Mouse (Mus musculus) frontal cortex, adult 2 months (tissue): ENCODE measurements at regions not wholly inside any gene's neighbourhood (a gene's known extent, or its start where the extent isn't known, plus 50 kb on each side); places are given as distances from the start of the nearest gene placed in this dataset.

Source experiments
- DNase-seq, 2 experiments: peaks; one replicate each; pipeline ENCODE4 v3.0.0; 2022; ENCODE audit warnings: low spot score in 1 of 2; ENCODE audit errors: extremely low spot score in 1 of 2

GRCm38 (mm10) chr3:120898931-120899330, 272.6 kb downstream of the Rwdd3 start:
- DNase-seq, result no peak

DNA sequence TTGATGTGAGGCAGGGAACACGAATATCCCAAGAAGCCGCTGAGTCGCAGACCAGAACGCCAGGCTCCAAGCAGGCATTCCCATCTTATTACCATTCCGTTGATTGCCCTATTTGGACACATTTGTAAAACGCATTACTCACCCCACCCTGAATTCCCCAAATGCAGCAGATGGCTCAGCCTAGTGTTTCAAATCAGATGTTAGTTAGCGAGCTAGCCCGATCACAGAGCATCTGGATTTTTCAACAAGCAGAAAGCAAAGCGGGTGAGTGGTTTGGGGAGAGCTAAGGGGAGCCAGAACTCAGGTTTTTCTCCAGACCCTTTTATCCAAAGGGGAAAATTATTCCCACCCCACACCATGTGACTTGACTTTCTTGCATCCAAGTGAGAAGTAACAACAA, 273.2 kb downstream of the Rwdd3 start:
- peak in 1 of 2 experiments; percentile 46 for DNase-seq

- no peak for DNase-seq
Measured at GRCm38 (mm10) chr3:120897758-120898157, 273.7 kb downstream of the Rwdd3 start.

- DNase-seq, result peak; percentile 27 to 60
Measured at GRCm38 (mm10) chr3:120897221-120897620, 274.3 kb downstream of the Rwdd3 start.

GRCm38 (mm10) chr3:120886063-120886841, 285.2 kb downstream of the Rwdd3 start:
- DNase-seq, result peak; percentile 70 to 86

DNA sequence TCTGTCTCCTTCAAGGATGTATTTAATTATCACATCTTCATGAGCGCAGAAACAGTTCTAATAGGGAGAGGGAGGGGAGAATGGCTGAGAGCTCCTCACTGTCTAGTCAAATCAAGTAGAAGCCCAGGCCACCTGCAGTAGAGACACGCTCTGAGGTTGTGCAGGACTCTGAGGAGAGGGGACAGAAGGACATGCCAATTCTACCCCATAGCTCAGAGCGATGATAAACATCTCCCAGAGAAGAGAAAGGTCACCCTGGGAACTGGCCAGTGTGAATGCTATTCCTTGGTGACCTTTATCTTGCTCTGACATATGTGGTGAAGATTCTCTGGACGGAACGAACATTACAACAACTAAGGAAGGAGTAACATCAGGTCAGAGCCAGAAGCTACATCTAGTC, 286.1 kb downstream of the Rwdd3 start:
- no peak for DNase-seq

DNA sequence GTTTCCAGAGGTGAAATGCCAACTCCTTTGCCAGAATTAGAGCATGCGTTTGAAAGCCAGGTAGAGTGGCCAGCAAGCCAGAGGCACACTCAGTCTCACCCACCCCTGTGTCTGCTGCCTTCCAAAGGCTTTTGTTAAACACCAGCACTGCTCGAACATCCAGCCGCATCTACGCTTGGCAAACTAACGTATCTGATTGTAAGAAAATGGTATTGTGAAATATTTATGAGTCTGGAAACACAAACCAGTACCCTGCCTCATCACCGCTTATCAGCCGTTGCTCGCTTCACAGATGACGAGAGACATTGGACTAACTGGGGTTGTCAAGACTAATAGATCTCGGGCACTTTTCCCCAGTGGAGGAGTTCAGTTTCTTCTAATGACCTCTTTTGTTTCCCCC, 287.3 kb downstream of the Rwdd3 start:
- DNase-seq, result no peak

GRCm38 (mm10) chr3:120883650-120884049, 287.8 kb downstream of the Rwdd3 start:
- DNase-seq, result no peak

GRCm38 (mm10) chr3:120879409-120879808, 292.1 kb downstream of the Rwdd3 start:
- DNase-seq, result no peak

DNA sequence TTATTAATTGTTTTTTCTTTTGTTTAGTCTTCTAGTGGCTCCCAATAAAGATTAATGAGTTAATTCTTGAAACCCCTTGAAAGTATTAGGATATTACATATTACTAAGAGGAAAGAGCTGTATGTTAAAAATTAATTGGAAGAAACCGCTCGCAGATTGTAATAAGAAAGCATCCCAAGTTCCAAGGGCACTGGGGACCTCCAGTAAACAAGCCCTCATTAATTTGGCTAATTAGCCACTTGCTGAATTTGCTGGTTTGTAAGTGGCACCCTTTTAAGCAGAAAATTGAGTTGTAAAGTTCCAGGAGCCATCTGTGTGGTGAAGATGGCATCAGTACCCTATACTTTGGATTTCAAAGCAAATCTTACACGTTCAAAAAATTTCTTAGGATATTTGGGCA, 295.8 kb downstream of the Rwdd3 start:
- no peak for DNase-seq

- peak; percentile 43 to 64 for DNase-seq
Measured at GRCm38 (mm10) chr3:120865036-120865435, 306.5 kb downstream of the Rwdd3 start.

GRCm38 (mm10) chr3:120861641-120862040, 309.9 kb downstream of the Rwdd3 start:
- no peak for DNase-seq

DNA sequence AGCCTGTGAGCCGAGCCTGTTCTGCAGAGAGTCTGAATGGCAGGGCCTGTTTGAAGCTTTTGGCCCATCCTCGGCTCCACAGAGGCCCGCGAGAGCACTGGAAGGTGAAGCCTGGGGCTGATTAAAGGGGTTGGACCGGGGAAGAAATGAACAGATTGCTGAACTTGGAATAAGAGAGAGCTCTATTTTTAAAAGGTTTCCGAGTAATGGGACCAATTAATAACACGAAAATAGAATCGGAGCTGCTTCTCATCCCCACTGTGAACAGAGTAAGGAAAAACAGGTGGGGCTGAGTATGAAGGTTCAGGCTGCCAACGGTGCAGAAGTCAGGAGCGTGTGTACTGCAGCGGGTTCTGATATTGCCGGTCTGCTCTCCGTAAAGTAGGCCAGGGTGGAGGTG, 313.2 kb downstream of the Rwdd3 start:
- DNase-seq, result no peak

DNA sequence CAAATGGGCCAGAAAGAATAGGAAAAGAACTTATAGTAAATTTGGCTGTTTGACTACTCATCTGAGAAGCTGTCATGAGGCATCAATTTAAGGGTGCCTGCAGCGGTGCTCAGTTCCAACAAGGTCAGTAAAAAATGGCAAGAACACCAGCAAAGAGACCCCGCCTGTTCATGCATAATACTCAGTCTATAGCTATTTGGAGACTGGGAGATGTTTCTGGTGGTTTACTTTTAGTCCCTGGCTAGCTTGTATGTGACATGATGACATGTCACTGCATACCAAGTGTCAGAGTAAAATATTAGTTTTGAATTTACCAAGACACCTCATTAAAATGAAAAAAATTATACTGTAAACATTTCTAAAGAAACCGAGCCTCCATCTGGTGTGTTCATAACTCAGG, 317.2 kb downstream of the Rwdd3 start:
- no peak for DNase-seq

DNA sequence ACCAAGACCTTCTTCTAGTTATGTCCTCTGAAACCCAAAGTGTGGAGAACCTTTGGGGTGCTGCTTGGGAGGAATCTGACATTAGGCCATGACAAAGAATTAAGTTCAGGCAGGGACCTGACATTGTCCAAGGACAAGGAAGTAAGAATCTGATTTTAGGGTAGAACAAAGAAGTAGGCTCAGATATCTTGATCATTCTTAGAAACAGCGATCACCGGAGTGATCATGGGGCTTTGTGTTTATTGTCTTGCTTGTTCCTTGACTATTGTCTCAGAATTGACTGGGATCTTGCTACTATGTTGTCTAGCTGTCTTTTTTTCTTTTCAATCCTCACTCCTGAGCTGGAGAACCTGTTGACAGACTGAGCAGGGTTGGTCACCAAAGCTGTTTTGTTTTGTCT, 327.9 kb downstream of the Rwdd3 start:
- DNase-seq, result no peak

- no peak for DNase-seq
Measured at GRCm38 (mm10) chr3:120823536-120823935, 348.0 kb downstream of the Rwdd3 start.

GRCm38 (mm10) chr3:120811901-120812300, 359.6 kb downstream of the Rwdd3 start:
- DNase-seq, result no peak

DNA sequence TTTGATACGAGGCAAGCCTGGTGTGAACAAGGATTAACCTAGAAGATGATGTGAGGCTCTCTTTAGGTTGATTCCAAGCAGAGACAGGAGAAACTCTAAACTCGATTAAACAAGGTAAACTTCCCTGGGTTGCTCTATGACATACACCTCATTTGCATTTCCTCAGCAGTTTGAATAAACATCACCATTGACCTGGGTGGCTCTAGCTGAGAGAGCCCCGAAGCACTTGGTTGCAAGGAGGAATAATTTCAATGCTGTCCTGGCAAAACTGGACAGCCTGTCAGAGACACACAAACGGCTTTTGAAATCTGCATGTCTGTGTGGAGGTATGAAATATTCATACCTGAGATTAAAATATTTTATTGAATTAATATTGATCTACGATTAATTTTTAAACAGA, 361.0 kb downstream of the Rwdd3 start:
- no peak for DNase-seq

- DNase-seq, result no peak
Measured at GRCm38 (mm10) chr3:120810048-120810447, 361.4 kb downstream of the Rwdd3 start.

DNA sequence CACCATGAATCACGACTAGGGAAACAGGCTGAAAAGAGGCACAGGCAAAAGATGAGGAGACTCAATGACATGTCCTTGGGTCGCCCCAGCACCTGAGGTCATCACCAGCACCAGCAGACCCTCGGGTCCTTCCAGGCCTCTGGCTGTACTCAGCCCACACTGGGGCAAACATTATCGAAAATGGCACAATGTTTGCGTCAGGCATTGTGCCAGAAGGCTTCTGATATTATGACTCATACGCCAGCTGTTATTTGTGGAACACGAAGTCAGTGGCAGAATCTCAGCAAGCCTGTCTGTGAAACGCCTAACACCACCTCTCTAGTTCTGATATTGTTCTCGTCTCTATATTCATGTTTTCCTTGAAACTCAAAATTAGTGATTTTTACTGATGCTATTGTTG, 384.8 kb downstream of the Rwdd3 start:
- DNase-seq, result peak; percentile 17 to 75

DNA sequence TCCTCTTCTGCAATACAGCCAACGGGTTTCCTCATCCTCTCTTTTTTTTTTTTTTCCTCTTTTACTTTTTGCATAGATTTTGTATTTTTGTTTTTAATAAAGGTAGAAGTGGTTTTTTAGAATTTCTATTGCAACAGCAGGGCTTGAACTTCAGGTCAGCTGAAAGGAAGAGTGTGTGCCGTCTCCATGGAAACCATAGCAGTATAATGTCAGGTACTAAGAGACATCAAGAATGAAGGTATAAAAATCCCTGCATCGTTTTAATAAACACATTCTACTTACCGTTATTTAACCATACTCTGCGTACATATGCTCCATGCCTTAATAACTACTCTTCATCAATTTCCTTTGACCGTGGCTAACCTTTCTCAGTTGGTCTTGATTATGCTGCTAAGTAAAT, 390.0 kb downstream of the Rwdd3 start:
- DNase-seq, result no peak

- DNase-seq, result no peak
Measured at GRCm38 (mm10) chr3:120779091-120779490, 392.4 kb downstream of the Rwdd3 start.

DNA sequence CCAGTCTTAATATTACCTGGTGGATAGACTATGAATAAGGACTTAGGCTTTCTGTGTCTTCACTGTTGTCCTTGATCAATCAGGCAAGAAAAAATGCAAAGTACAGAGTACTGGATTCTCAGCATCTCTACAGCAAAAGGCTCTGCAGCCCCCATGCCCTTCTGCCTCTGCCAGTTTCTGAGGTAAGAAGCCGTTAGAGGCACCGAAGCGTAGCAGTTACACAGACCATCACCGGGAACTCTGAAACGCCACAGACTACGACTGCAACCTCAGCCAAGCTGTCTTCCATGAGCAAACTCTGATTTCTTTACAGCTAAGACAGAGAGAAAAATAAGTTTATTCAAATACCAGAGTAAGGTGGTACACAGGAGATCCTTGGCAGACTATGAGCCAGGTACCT, 396.5 kb downstream of the Rwdd3 start:
- no peak for DNase-seq
